Comparison of ENCODE assay signal across 38 mouse cellular contexts in genomic region chr7:131585551-131585950, GRCm38 (mm10). TPM values are rescaled to one million over a fixed set of nuclear protein-coding genes. Genes with fewer than 3 reads are reported as not detected.
"Had no signal": no experiment of that assay in that cellular context is flagged by ENCODE, and none has a peak within 500 bp of the region (broad histone marks: within the 10 kb centered on the region; RNA-seq: fewer than 3 reads in every experiment).

No protein-coding gene starts in this region.

- DNase-seq: gastrocnemius, adult 2 months; gastrocnemius, postnatal 10 days; gastrocnemius, postnatal 25 days; heart, adult 18-20 months; heart, postnatal 14 days; heart, postnatal 36 days; kidney, adult 18-20 months; kidney, adult 8-10 months; kidney, postnatal 10 days; kidney, postnatal 25 days; kidney, postnatal 4 days; liver; liver, embryonic 13.5 days; liver, postnatal 0 days had no signal

- H3K9me3 ChIP-seq: heart, embryonic 13.5 days; heart, embryonic 15.5 days; intestine, embryonic 15.5 days; limb, embryonic 10.5 days; limb, embryonic 12.5 days; liver, embryonic 13.5 days; liver, embryonic 15.5 days had no signal

- H3K36me3 ChIP-seq: heart, embryonic 13.5 days; heart, embryonic 15.5 days; intestine, embryonic 15.5 days; limb, embryonic 10.5 days; limb, embryonic 12.5 days; liver, embryonic 13.5 days; liver, embryonic 15.5 days had no signal

- H3K4me2 ChIP-seq: heart, embryonic 11.5 days; heart, embryonic 13.5 days; heart, embryonic 15.5 days; hindbrain, embryonic 14.5 days; intestine, embryonic 15.5 days; limb, embryonic 12.5 days; liver, embryonic 11.5 days; liver, embryonic 13.5 days; liver, embryonic 15.5 days had no signal

- ATAC-seq: hindbrain, embryonic 16.5 days; inflammation-experienced regulatory T-cells, adult 6 months; intestine, embryonic 15.5 days; intestine, postnatal 0 days; liver, postnatal 0 days had no signal

- H3K27me3 ChIP-seq: heart, embryonic 13.5 days; intestine, embryonic 15.5 days; liver, embryonic 13.5 days; liver, embryonic 15.5 days had no signal

- H3K27ac ChIP-seq: gastrocnemius, adult 2 months; heart, embryonic 13.5 days; heart, embryonic 15.5 days; hindbrain, embryonic 14.5 days; intestine, embryonic 15.5 days; layer of hippocampus, adult 2 months; left cerebral cortex, adult 2 months; limb, embryonic 10.5 days; limb, embryonic 12.5 days; liver, embryonic 13.5 days; liver, embryonic 15.5 days had no signal

- H3K4me1 ChIP-seq: heart, embryonic 13.5 days; heart, embryonic 15.5 days; intestine, embryonic 15.5 days; limb, embryonic 10.5 days; limb, embryonic 12.5 days; liver, embryonic 13.5 days; liver, embryonic 15.5 days had no signal

- H3K4me3 ChIP-seq: gastrocnemius, adult 2 months; heart, embryonic 13.5 days; heart, embryonic 15.5 days; intestine, embryonic 15.5 days; layer of hippocampus, adult 2 months; left cerebral cortex, adult 2 months; limb, embryonic 10.5 days; limb, embryonic 12.5 days; liver, embryonic 13.5 days; liver, embryonic 15.5 days had no signal

- H3K9ac ChIP-seq: heart, embryonic 13.5 days; heart, embryonic 15.5 days; hindbrain, embryonic 14.5 days; intestine, embryonic 15.5 days; limb, embryonic 12.5 days; liver, embryonic 13.5 days; liver, embryonic 15.5 days; liver, postnatal 0 days had no signal

RNA-seq across cellular contexts. Expression of gene Hmx2, which starts 37.0 kb away (rescaled TPM):
- total RNA-seq: gastrocnemius, adult 2 months; gastrocnemius, postnatal 10 days; gastrocnemius, postnatal 25 days; gastrocnemius, postnatal 4 days; granulocyte monocyte progenitor cell, adult 5-6 weeks; heart, adult 18-20 months; heart, postnatal 14 days; heart, postnatal 36 days; hematopoietic stem cell, adult 5-6 weeks; layer of hippocampus, adult 2 months; layer of hippocampus, postnatal 10 days; layer of hippocampus, postnatal 25 days; left cerebral cortex, adult 2 months; left cerebral cortex, postnatal 14 days; left cerebral cortex, postnatal 36 days had no signal
- polyA plus RNA-seq: heart, embryonic 11.5 days; heart, embryonic 13.5 days; heart, embryonic 15.5 days; heart, postnatal 0 days; inflammation-experienced regulatory T-cells, adult 6 months; kidney, embryonic 14.5 days; limb, embryonic 10.5 days; limb, embryonic 12.5 days; liver, embryonic 11.5 days; liver, embryonic 13.5 days; liver, embryonic 15.5 days; liver, postnatal 0 days had no signal

RNA-seq across cellular contexts. Expression of gene Hmx3, which starts 42.9 kb away (rescaled TPM):
- total RNA-seq: gastrocnemius, adult 2 months; gastrocnemius, postnatal 10 days; gastrocnemius, postnatal 25 days; gastrocnemius, postnatal 4 days; granulocyte monocyte progenitor cell, adult 5-6 weeks; heart, adult 18-20 months; heart, postnatal 14 days; heart, postnatal 36 days; hematopoietic stem cell, adult 5-6 weeks; layer of hippocampus, adult 2 months; layer of hippocampus, postnatal 10 days; layer of hippocampus, postnatal 25 days; left cerebral cortex, adult 2 months; left cerebral cortex, postnatal 14 days; left cerebral cortex, postnatal 36 days had no signal
- polyA plus RNA-seq: heart, embryonic 11.5 days; heart, embryonic 13.5 days; heart, embryonic 15.5 days; heart, postnatal 0 days; inflammation-experienced regulatory T-cells, adult 6 months; kidney, embryonic 14.5 days; kidney, embryonic 16.5 days; limb, embryonic 10.5 days; limb, embryonic 12.5 days; liver, embryonic 11.5 days; liver, embryonic 13.5 days; liver, embryonic 15.5 days; liver, postnatal 0 days had no signal
